Mouse (Mus musculus): ENCODE data around the gene Haspin. TPM values are rescaled to one million over a fixed set of nuclear protein-coding genes. Genes with fewer than 3 reads are reported as not detected.
"Not testable (repeated sequence)": the region's sequence is repeated elsewhere in the genome, so short reads cannot be mapped to it uniquely, and the experiment has no call there.

Haspin gene
- polyA plus RNA-seq, 1 experiment = 256 TPM

GRCm38 (mm10) chr11:73108898-73109625 is 29.0 kb downstream of the Haspin start:
- Histone ChIP-seq H3K36me3 (ENCODE audit: control insufficient read depth, insufficient read depth, low read length) (no peaks in the 10 kb centered on the region), H3K27ac (ENCODE audit: control insufficient read depth, insufficient read depth, low read depth, low read length) (no peak overlapping the region), H3K4me1 (ENCODE audit: control insufficient read depth, insufficient read depth, low read length) (no peaks in the 10 kb centered on the region), H3K4me3 (ENCODE audit: control insufficient read depth, low read depth, low read length) (no peak overlapping the region), H3K27me3 (ENCODE audit: control insufficient read depth, insufficient read depth, low read length) (no peaks in the 10 kb centered on the region)
- TF ChIP-seq POLR2A (IDR thresholded peaks at IDR 0.05; ENCODE audit: control insufficient read depth, low read depth, low read length) (no peak), CTCF (IDR thresholded peaks at IDR 0.05; ENCODE audit: control insufficient read depth, insufficient read depth, insufficient replicate concordance, low read depth, low read length) (no peak)

GRCm38 (mm10) chr11:73108195-73108897 is 29.7 kb downstream of the Haspin start:
- H3K4me1 ChIP-seq (ENCODE audit: control insufficient read depth, insufficient read depth, low read length) = no peaks in the 10 kb centered on the region
- TF ChIP-seq POLR2A (IDR thresholded peaks at IDR 0.05; ENCODE audit: control insufficient read depth, low read depth, low read length) (no peak), CTCF (IDR thresholded peaks at IDR 0.05; ENCODE audit: control insufficient read depth, insufficient read depth, insufficient replicate concordance, low read depth, low read length) (no peak)
- no peak overlapping the region for H3K4me3 ChIP-seq (ENCODE audit: control insufficient read depth, low read depth, low read length)
- H3K36me3 ChIP-seq (ENCODE audit: control insufficient read depth, insufficient read depth, low read length) = no peaks in the 10 kb centered on the region
- no peak overlapping the region for H3K27ac ChIP-seq (ENCODE audit: control insufficient read depth, insufficient read depth, low read depth, low read length)
- H3K27me3 ChIP-seq (ENCODE audit: control insufficient read depth, insufficient read depth, low read length) = no peaks in the 10 kb centered on the region

GRCm38 (mm10) chr11:73107358-73107757 is 30.7 kb downstream of the Haspin start:
- not testable (repeated sequence) for H3K4me3 ChIP-seq (ENCODE audit: control insufficient read depth, low read depth, low read length); H3K36me3 ChIP-seq (ENCODE audit: control insufficient read depth, insufficient read depth, low read length); H3K4me1 ChIP-seq (ENCODE audit: control insufficient read depth, insufficient read depth, low read length); H3K27me3 ChIP-seq (ENCODE audit: control insufficient read depth, insufficient read depth, low read length); H3K27ac ChIP-seq (ENCODE audit: control insufficient read depth, insufficient read depth, low read depth, low read length)

- Histone ChIP-seq H3K4me1 (ENCODE audit: control insufficient read depth, insufficient read depth, low read length) (0 out of 2 replicates have a peak, but pooled peaks cover 2% of the 10 kb centered on the region), H3K36me3 (ENCODE audit: control insufficient read depth, insufficient read depth, low read length) (no peaks in the 10 kb centered on the region), H3K27ac (ENCODE audit: control insufficient read depth, insufficient read depth, low read depth, low read length) (no peak overlapping the region), H3K27me3 (ENCODE audit: control insufficient read depth, insufficient read depth, low read length) (no peaks in the 10 kb centered on the region), H3K4me3 (ENCODE audit: control insufficient read depth, low read depth, low read length) (no peak overlapping the region)
- TF ChIP-seq CTCF (IDR thresholded peaks at IDR 0.05; ENCODE audit: control insufficient read depth, insufficient read depth, insufficient replicate concordance, low read depth, low read length) (no peak), POLR2A (IDR thresholded peaks at IDR 0.05; ENCODE audit: control insufficient read depth, low read depth, low read length) (no peak)
Observed at GRCm38 (mm10) chr11:73105246-73105645, 32.8 kb downstream of the Haspin start.

- H3K36me3 ChIP-seq (ENCODE audit: control insufficient read depth, insufficient read depth, low read length) = no peaks in the 10 kb centered on the region
- no peak overlapping the region for H3K4me3 ChIP-seq (ENCODE audit: control insufficient read depth, low read depth, low read length)
- 0 out of 2 replicates have a peak, but pooled peaks cover 2% of the 10 kb centered on the region for H3K4me1 ChIP-seq (ENCODE audit: control insufficient read depth, insufficient read depth, low read length)
- no peak overlapping the region for H3K27ac ChIP-seq (ENCODE audit: control insufficient read depth, insufficient read depth, low read depth, low read length)
- TF ChIP-seq CTCF (IDR thresholded peaks at IDR 0.05; ENCODE audit: control insufficient read depth, insufficient read depth, insufficient replicate concordance, low read depth, low read length) (no peak), POLR2A (IDR thresholded peaks at IDR 0.05; ENCODE audit: control insufficient read depth, low read depth, low read length) (no peak)
- H3K27me3 ChIP-seq (ENCODE audit: control insufficient read depth, insufficient read depth, low read length) = no peaks in the 10 kb centered on the region
Observed at GRCm38 (mm10) chr11:73101308-73101707, 36.8 kb downstream of the Haspin start.

GRCm38 (mm10) chr11:73099976-73100750 is 37.9 kb downstream of the Haspin start:
- Histone ChIP-seq H3K4me1 (ENCODE audit: control insufficient read depth, insufficient read depth, low read length) (0 out of 2 replicates have a peak, but pooled peaks cover 2% of the 10 kb centered on the region), H3K4me3 (ENCODE audit: control insufficient read depth, low read depth, low read length) (no peak overlapping the region), H3K27me3 (ENCODE audit: control insufficient read depth, insufficient read depth, low read length) (no peaks in the 10 kb centered on the region), H3K36me3 (ENCODE audit: control insufficient read depth, insufficient read depth, low read length) (no peaks in the 10 kb centered on the region), H3K27ac (ENCODE audit: control insufficient read depth, insufficient read depth, low read depth, low read length) (no peak overlapping the region)
- TF ChIP-seq POLR2A (IDR thresholded peaks at IDR 0.05; ENCODE audit: control insufficient read depth, low read depth, low read length) = no peak
- TF ChIP-seq CTCF (IDR thresholded peaks at IDR 0.05; ENCODE audit: control insufficient read depth, insufficient read depth, insufficient replicate concordance, low read depth, low read length) = no peak

- H3K4me3 ChIP-seq (ENCODE audit: control insufficient read depth, low read depth, low read length) = no peak overlapping the region
- TF ChIP-seq CTCF (IDR thresholded peaks at IDR 0.05; ENCODE audit: control insufficient read depth, insufficient read depth, insufficient replicate concordance, low read depth, low read length) (no peak), POLR2A (IDR thresholded peaks at IDR 0.05; ENCODE audit: control insufficient read depth, low read depth, low read length) (no peak)
- H3K4me1 ChIP-seq (ENCODE audit: control insufficient read depth, insufficient read depth, low read length) = 0 out of 2 replicates have a peak, but pooled peaks cover 2% of the 10 kb centered on the region
- H3K27ac ChIP-seq (ENCODE audit: control insufficient read depth, insufficient read depth, low read depth, low read length) = no peak overlapping the region
- no peaks in the 10 kb centered on the region for H3K27me3 ChIP-seq (ENCODE audit: control insufficient read depth, insufficient read depth, low read length)
- H3K36me3 ChIP-seq (ENCODE audit: control insufficient read depth, insufficient read depth, low read length) = no peaks in the 10 kb centered on the region
Observed at GRCm38 (mm10) chr11:73098860-73099259, 39.2 kb downstream of the Haspin start.

Data from testis, adult 2 months (tissue).